Mouse (Mus musculus): ENCODE measurements around the gene Tuba1a. TPM values are rescaled to one million over a fixed set of nuclear protein-coding genes. Genes with fewer than 3 reads are reported as not detected.

Tuba1a gene
- polyA plus RNA-seq, 1 experiment from 2014 or later: 3,177 TPM

GRCm38 (mm10) chr15:98993865-98994264 lies 40.4 kb upstream of the Tuba1a start:
- H3K9ac ChIP-seq (replicated peaks; ENCODE audit: low read length): no peak overlapping the region
- H3K9me3 ChIP-seq (replicated peaks; ENCODE audit: control insufficient read depth, low read length): no peaks in the 10 kb centered on the region
- ATAC-seq (replicated peaks; ENCODE audit: insufficient number of reproducible peaks, low FRiP score, low TSS enrichment, low read depth) (no peak), DNase-seq (ENCODE audit: low spot score) (peak; percentile 98)
- H3K27me3 ChIP-seq (ENCODE audit: control insufficient read depth, insufficient read depth, low read length): no peaks in the 10 kb centered on the region
- H3K4me2 ChIP-seq (ENCODE audit: low read depth, low read length): no peak overlapping the region
- H3K27ac ChIP-seq (replicated peaks; ENCODE audit: low read depth, low read length): no peak overlapping the region
- WGBS: 3% methylated on average over 11 of the region's 11 CpGs
- H3K4me1 ChIP-seq (ENCODE audit: control insufficient read depth, insufficient read depth, low read length): no peaks in the 10 kb centered on the region; the same call in none of the 2 replicates
- no peaks in the 10 kb centered on the region for H3K36me3 ChIP-seq (replicated peaks; ENCODE audit: control insufficient read depth, insufficient read depth, low read depth, low read length)
- no peak overlapping the region for H3K4me3 ChIP-seq (ENCODE audit: low read depth, low read length)

GRCm38 (mm10) chr15:98993093-98993793 lies 39.7 kb upstream of the Tuba1a start:
- H3K36me3 ChIP-seq (replicated peaks; ENCODE audit: control insufficient read depth, insufficient read depth, low read depth, low read length): no peaks in the 10 kb centered on the region
- peak; percentile 87 for ATAC-seq (replicated peaks; ENCODE audit: insufficient number of reproducible peaks, low FRiP score, low TSS enrichment, low read depth)
- H3K4me1 ChIP-seq (ENCODE audit: control insufficient read depth, insufficient read depth, low read length): no peaks in the 10 kb centered on the region; the same call in none of the 2 replicates
- H3K9ac ChIP-seq (replicated peaks; ENCODE audit: low read length): peak overlapping the region; percentile 69
- H3K27me3 ChIP-seq (ENCODE audit: control insufficient read depth, insufficient read depth, low read length): no peaks in the 10 kb centered on the region
- peak overlapping the region; percentile 24 for H3K4me3 ChIP-seq (ENCODE audit: low read depth, low read length)
- H3K9me3 ChIP-seq (replicated peaks; ENCODE audit: control insufficient read depth, low read length): no peaks in the 10 kb centered on the region
- peak; percentile 95 for DNase-seq (ENCODE audit: low spot score)
- H3K27ac ChIP-seq (replicated peaks; ENCODE audit: low read depth, low read length): peak overlapping the region; percentile 68
- peak overlapping the region; percentile 53 for H3K4me2 ChIP-seq (ENCODE audit: low read depth, low read length)
- 6% methylated on average over 35 of the region's 35 CpGs for WGBS

- DNase-seq (ENCODE audit: low spot score) (peak; percentile 56), ATAC-seq (replicated peaks; ENCODE audit: insufficient number of reproducible peaks, low FRiP score, low TSS enrichment, low read depth) (no peak)
- Histone ChIP-seq H3K27me3 (ENCODE audit: control insufficient read depth, insufficient read depth, low read length) (no peaks in the 10 kb centered on the region), H3K27ac (replicated peaks; ENCODE audit: low read depth, low read length) (0 out of 2 replicates have a peak overlapping the region, but pooled peaks have one; percentile 2), H3K9me3 (replicated peaks; ENCODE audit: control insufficient read depth, low read length) (no peaks in the 10 kb centered on the region), H3K9ac (replicated peaks; ENCODE audit: low read length) (peak overlapping the region; percentile 37), H3K4me1 (ENCODE audit: control insufficient read depth, insufficient read depth, low read length) (no peaks in the 10 kb centered on the region; the same call in none of the 2 replicates), H3K4me2 (ENCODE audit: low read depth, low read length) (peak overlapping the region; percentile 53), H3K36me3 (replicated peaks; ENCODE audit: control insufficient read depth, insufficient read depth, low read depth, low read length) (no peaks in the 10 kb centered on the region), H3K4me3 (ENCODE audit: low read depth, low read length) (no peak overlapping the region; the same call in 1 of the 2 replicates)
- WGBS: 27% methylated on average over 17 of the region's 17 CpGs
Measured at GRCm38 (mm10) chr15:98992086-98992912, 38.8 kb upstream of the Tuba1a start.

- ATAC-seq (replicated peaks; ENCODE audit: insufficient number of reproducible peaks, low FRiP score, low TSS enrichment, low read depth) (no peak), DNase-seq (ENCODE audit: low spot score) (peak; percentile 29)
- no peaks in the 10 kb centered on the region for H3K36me3 ChIP-seq (replicated peaks; ENCODE audit: control insufficient read depth, insufficient read depth, low read depth, low read length)
- no peak overlapping the region for H3K4me3 ChIP-seq (ENCODE audit: low read depth, low read length)
- no peaks in the 10 kb centered on the region for H3K9me3 ChIP-seq (replicated peaks; ENCODE audit: control insufficient read depth, low read length)
- H3K27me3 ChIP-seq (ENCODE audit: control insufficient read depth, insufficient read depth, low read length): no peaks in the 10 kb centered on the region
- peak overlapping the region; percentile 30 for H3K9ac ChIP-seq (replicated peaks; ENCODE audit: low read length)
- no peaks in the 10 kb centered on the region; the same call in none of the 2 replicates for H3K4me1 ChIP-seq (ENCODE audit: control insufficient read depth, insufficient read depth, low read length)
- peak overlapping the region; percentile 14; the same call in 1 of the 2 replicates for H3K4me2 ChIP-seq (ENCODE audit: low read depth, low read length)
- peak overlapping the region; percentile 2; the same call in 1 of the 2 replicates for H3K27ac ChIP-seq (replicated peaks; ENCODE audit: low read depth, low read length)
- WGBS: 17% methylated on average over 9 of the region's 9 CpGs
Measured at GRCm38 (mm10) chr15:98991540-98992050, 38.1 kb upstream of the Tuba1a start.

GRCm38 (mm10) chr15:98990669-98991539 lies 37.4 kb upstream of the Tuba1a start:
- no peaks in the 10 kb centered on the region for H3K36me3 ChIP-seq (replicated peaks; ENCODE audit: control insufficient read depth, insufficient read depth, low read depth, low read length)
- no peaks in the 10 kb centered on the region for H3K27me3 ChIP-seq (ENCODE audit: control insufficient read depth, insufficient read depth, low read length)
- no peaks in the 10 kb centered on the region; the same call in none of the 2 replicates for H3K4me1 ChIP-seq (ENCODE audit: control insufficient read depth, insufficient read depth, low read length)
- peak overlapping the region; percentile 14 for H3K4me2 ChIP-seq (ENCODE audit: low read depth, low read length)
- H3K9me3 ChIP-seq (replicated peaks; ENCODE audit: control insufficient read depth, low read length): no peaks in the 10 kb centered on the region
- whole genome bisulfite sequencing: 18% methylated on average over 15 of the region's 15 CpGs
- no peak for ATAC-seq (replicated peaks; ENCODE audit: insufficient number of reproducible peaks, low FRiP score, low TSS enrichment, low read depth)
- H3K9ac ChIP-seq (replicated peaks; ENCODE audit: low read length): peak overlapping the region; percentile 30
- peak; percentile 61 for DNase-seq (ENCODE audit: low spot score)
- peak overlapping the region; percentile 11; the same call in 1 of the 2 replicates for H3K27ac ChIP-seq (replicated peaks; ENCODE audit: low read depth, low read length)
- no peak overlapping the region for H3K4me3 ChIP-seq (ENCODE audit: low read depth, low read length)

- H3K27me3 ChIP-seq (ENCODE audit: control insufficient read depth, insufficient read depth, low read length): no peaks in the 10 kb centered on the region
- no peak overlapping the region for H3K4me2 ChIP-seq (ENCODE audit: low read depth, low read length)
- WGBS: 31% methylated on average over 12 of the region's 12 CpGs
- ATAC-seq (replicated peaks; ENCODE audit: insufficient number of reproducible peaks, low FRiP score, low TSS enrichment, low read depth) (no peak), DNase-seq (ENCODE audit: low spot score) (no peak)
- H3K27ac ChIP-seq (replicated peaks; ENCODE audit: low read depth, low read length): no peak overlapping the region
- H3K9me3 ChIP-seq (replicated peaks; ENCODE audit: control insufficient read depth, low read length): no peaks in the 10 kb centered on the region
- H3K4me3 ChIP-seq (ENCODE audit: low read depth, low read length): no peak overlapping the region
- H3K4me1 ChIP-seq (ENCODE audit: control insufficient read depth, insufficient read depth, low read length): no peaks in the 10 kb centered on the region; the same call in none of the 2 replicates
- H3K9ac ChIP-seq (replicated peaks; ENCODE audit: low read length): peak overlapping the region; percentile 10; the same call in 1 of the 2 replicates
- no peaks in the 10 kb centered on the region for H3K36me3 ChIP-seq (replicated peaks; ENCODE audit: control insufficient read depth, insufficient read depth, low read depth, low read length)
Measured at GRCm38 (mm10) chr15:98989701-98990430, 36.4 kb upstream of the Tuba1a start.

GRCm38 (mm10) chr15:98988787-98989186 lies 35.3 kb upstream of the Tuba1a start:
- ATAC-seq (replicated peaks; ENCODE audit: insufficient number of reproducible peaks, low FRiP score, low TSS enrichment, low read depth) (no peak), DNase-seq (ENCODE audit: low spot score) (no peak)
- WGBS: 74% methylated on average over 3 of the region's 3 CpGs
- no peaks in the 10 kb centered on the region for H3K36me3 ChIP-seq (replicated peaks; ENCODE audit: control insufficient read depth, insufficient read depth, low read depth, low read length)
- H3K4me2 ChIP-seq (ENCODE audit: low read depth, low read length): no peak overlapping the region
- H3K27ac ChIP-seq (replicated peaks; ENCODE audit: low read depth, low read length): no peak overlapping the region
- no peaks in the 10 kb centered on the region for H3K27me3 ChIP-seq (ENCODE audit: control insufficient read depth, insufficient read depth, low read length)
- H3K9ac ChIP-seq (replicated peaks; ENCODE audit: low read length): no peak overlapping the region
- H3K4me3 ChIP-seq (ENCODE audit: low read depth, low read length): no peak overlapping the region
- no peaks in the 10 kb centered on the region for H3K9me3 ChIP-seq (replicated peaks; ENCODE audit: control insufficient read depth, low read length)
- H3K4me1 ChIP-seq (ENCODE audit: control insufficient read depth, insufficient read depth, low read length): no peaks in the 10 kb centered on the region; the same call in none of the 2 replicates

Measured in embryonic facial prominence, embryonic 11.5 days (tissue).